ENCODE assay signal across 11 mouse cellular contexts in the genomic region with DNA sequence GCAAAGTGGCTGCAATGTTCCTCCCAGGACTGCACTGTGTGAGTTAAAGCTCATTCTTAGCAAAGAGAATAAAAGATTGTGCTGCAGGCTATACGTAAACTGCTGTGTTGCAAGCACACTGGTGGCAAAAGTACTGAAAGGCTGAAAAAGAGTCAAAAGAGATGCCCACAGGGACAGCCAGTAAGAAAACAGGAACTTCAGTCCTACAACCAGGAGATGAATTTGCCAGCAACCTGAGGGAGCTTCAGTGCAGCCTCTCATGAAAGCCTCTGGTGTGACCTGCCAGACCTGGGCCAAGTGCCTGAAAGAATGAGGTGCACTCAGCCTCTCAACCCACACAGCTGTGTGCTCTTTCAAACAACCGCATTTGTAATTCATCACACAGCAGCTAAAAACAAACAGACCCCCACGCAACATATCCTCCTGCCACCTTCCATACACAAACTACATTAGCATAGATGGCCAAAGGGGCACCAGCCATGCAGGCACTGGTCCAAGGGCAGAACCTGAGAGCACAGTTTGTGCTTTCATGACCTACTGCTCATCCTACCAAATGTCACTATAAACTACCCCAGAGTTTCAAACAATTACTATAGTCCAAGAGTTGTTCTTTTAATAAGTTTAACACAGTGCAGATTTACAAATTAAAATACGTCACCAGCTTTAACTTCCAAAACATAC. TPM values are rescaled to one million over a fixed set of nuclear protein-coding genes. Genes with fewer than 3 reads are reported as not detected.
DNase-seq lines count a peak whose midpoint lies in the region; ATAC-seq lines count a peak whose summit lies in the region.
"Had no signal": no experiment of that assay in that cellular context is flagged by ENCODE, and none has a peak within 500 bp of the region (broad histone marks: within the 10 kb centered on the region; RNA-seq: fewer than 3 reads in every experiment).

No protein-coding gene starts in this region.

- H3K9me3 ChIP-seq in hindbrain, embryonic 10.5 days: no peaks in the 10 kb centered on the region
- H3K9me3 ChIP-seq in hindbrain, embryonic 16.5 days (ENCODE audit: control insufficient read depth, low read length): no peaks in the 10 kb centered on the region
- no peaks in the 10 kb centered on the region for H3K9me3 ChIP-seq in midbrain, embryonic 12.5 days
- H3K9me3 ChIP-seq in midbrain, embryonic 11.5 days (ENCODE audit: control insufficient read depth, low read length): no peaks in the 10 kb centered on the region
- no peaks in the 10 kb centered on the region for H3K9me3 ChIP-seq in limb, embryonic 13.5 days

- H3K4me1 ChIP-seq in hindbrain, embryonic 10.5 days (replicated peaks): peaks cover 16% of the 10 kb centered on the region
- H3K4me1 ChIP-seq in hindbrain, embryonic 16.5 days (ENCODE audit: control insufficient read depth, insufficient read depth, low read depth, low read length): peaks cover 13% of the 10 kb centered on the region
- peaks cover 19% of the 10 kb centered on the region for H3K4me1 ChIP-seq in midbrain, embryonic 12.5 days
- no peaks in the 10 kb centered on the region for H3K4me1 ChIP-seq in midbrain, embryonic 11.5 days (ENCODE audit: control insufficient read depth, insufficient read depth, low read length)
- peaks cover 54% of the 10 kb centered on the region for H3K4me1 ChIP-seq in limb, embryonic 13.5 days

- 0 out of 2 replicates have a peak overlapping the region, but pooled peaks have one; percentile 35 for H3K27ac ChIP-seq in hindbrain, embryonic 10.5 days
- H3K27ac ChIP-seq in hindbrain, embryonic 16.5 days (ENCODE audit: low read depth, low read length): no peak overlapping the region
- 0 out of 2 replicates have a peak overlapping the region, but pooled peaks have one; percentile 20 for H3K27ac ChIP-seq in midbrain, embryonic 12.5 days (replicated peaks)
- H3K27ac ChIP-seq in midbrain, embryonic 11.5 days (ENCODE audit: low read depth, low read length): no peak overlapping the region
- H3K27ac ChIP-seq in limb, embryonic 13.5 days: peak overlapping the region; percentile 33; the same call in 1 of the 2 replicates

- H3K4me3 ChIP-seq in hindbrain, embryonic 10.5 days: no peak overlapping the region
- H3K4me3 ChIP-seq in hindbrain, embryonic 16.5 days (ENCODE audit: low read length): no peak overlapping the region
- no peak overlapping the region for H3K4me3 ChIP-seq in midbrain, embryonic 12.5 days
- no peak overlapping the region for H3K4me3 ChIP-seq in midbrain, embryonic 11.5 days (ENCODE audit: low read depth, low read length)
- H3K4me3 ChIP-seq in limb, embryonic 13.5 days: no peak overlapping the region

- H3K4me2 ChIP-seq in hindbrain, embryonic 16.5 days (ENCODE audit: low read length): no peak overlapping the region
- H3K4me2 ChIP-seq in midbrain, embryonic 12.5 days (replicated peaks): no peak overlapping the region
- H3K4me2 ChIP-seq in midbrain, embryonic 11.5 days: no peak overlapping the region
- H3K4me2 ChIP-seq in limb, embryonic 13.5 days (replicated peaks): no peak overlapping the region

- peaks cover 22% of the 10 kb centered on the region for H3K36me3 ChIP-seq in hindbrain, embryonic 10.5 days
- no peaks in the 10 kb centered on the region for H3K36me3 ChIP-seq in hindbrain, embryonic 16.5 days (ENCODE audit: control insufficient read depth, insufficient read depth, low read length)
- H3K36me3 ChIP-seq in midbrain, embryonic 12.5 days: 0 out of 2 replicates have a peak, but pooled peaks cover 3% of the 10 kb centered on the region
- no peaks in the 10 kb centered on the region for H3K36me3 ChIP-seq in midbrain, embryonic 11.5 days (ENCODE audit: control insufficient read depth, insufficient read depth, low read length)
- peaks cover 9% of the 10 kb centered on the region for H3K36me3 ChIP-seq in limb, embryonic 13.5 days

- WGBS in hindbrain, embryonic 10.5 days: 87% methylated on average over 4 of the region's 4 CpGs
- 54% methylated on average over 4 of the region's 4 CpGs for WGBS in hindbrain, embryonic 16.5 days
- WGBS in midbrain, embryonic 12.5 days: 74% methylated on average over 4 of the region's 4 CpGs
- WGBS in midbrain, embryonic 11.5 days: 84% methylated on average over 4 of the region's 4 CpGs
- WGBS in limb, embryonic 13.5 days: 69% methylated on average over 4 of the region's 4 CpGs

- H3K9ac ChIP-seq in hindbrain, embryonic 16.5 days (ENCODE audit: low read depth, low read length): no peak overlapping the region
- H3K9ac ChIP-seq in midbrain, embryonic 12.5 days (replicated peaks): no peak overlapping the region
- no peak overlapping the region for H3K9ac ChIP-seq in midbrain, embryonic 11.5 days (ENCODE audit: low read length)
- H3K9ac ChIP-seq in limb, embryonic 13.5 days: no peak overlapping the region

- no peak for DNase-seq in hindbrain, embryonic 10.5 days (ENCODE audit: low spot score)
- DNase-seq in midbrain, embryonic 11.5 days (ENCODE audit: low spot score, missing footprints): no peak
- no peak for DNase-seq in layer of hippocampus, adult 9-10 months (ENCODE audit: low spot score)
- DNase-seq in frontal cortex, postnatal 14 days (ENCODE audit: low spot score in 2 of 2): no peak
- DNase-seq: embryo, embryonic 11 days; kidney, adult 11 months; layer of hippocampus, adult 9-11 months; lung, postnatal 14 days had no signal

- no peak for ATAC-seq in hindbrain, embryonic 16.5 days
- ATAC-seq in midbrain, embryonic 12.5 days (ENCODE audit: low FRiP score, low read depth): no peak
- no peak for ATAC-seq in midbrain, embryonic 11.5 days (ENCODE audit: low FRiP score)
- ATAC-seq in limb, embryonic 13.5 days (ENCODE audit: low FRiP score, low read depth): no peak

- no peaks in the 10 kb centered on the region for H3K27me3 ChIP-seq in hindbrain, embryonic 10.5 days (ENCODE audit: insufficient read depth, poor library complexity, severe bottlenecking)
- no peaks in the 10 kb centered on the region for H3K27me3 ChIP-seq in hindbrain, embryonic 16.5 days (replicated peaks; ENCODE audit: control insufficient read depth, insufficient read depth, low read length)
- no peaks in the 10 kb centered on the region for H3K27me3 ChIP-seq in midbrain, embryonic 12.5 days
- H3K27me3 ChIP-seq in midbrain, embryonic 11.5 days (ENCODE audit: control insufficient read depth, insufficient read depth, low read length): no peaks in the 10 kb centered on the region
- no peaks in the 10 kb centered on the region for H3K27me3 ChIP-seq in limb, embryonic 13.5 days

RNA-seq across cellular contexts. Expression of a gene that starts 23.5 kb away (rescaled TPM):
- polyA plus RNA-seq in hindbrain, embryonic 10.5 days (2016; fragmentation: Nextera tagmentation; extraction: Ambion mirVana): 31.4 and 34.3 TPM in 2 replicates
- polyA plus RNA-seq in hindbrain, embryonic 16.5 days (2015; fragmentation: Nextera tagmentation; extraction: Ambion mirVana): 22.9 and 23.5 TPM in 2 replicates
- polyA plus RNA-seq in midbrain, embryonic 12.5 days (2016; fragmentation: Nextera tagmentation; extraction: Ambion mirVana): 64.9 and 66.5 TPM in 2 replicates
- 61.9 and 72.0 TPM in 2 replicates for polyA plus RNA-seq in midbrain, embryonic 11.5 days (2014; fragmentation: Nextera tagmentation; extraction: Ambion mirVana)
- 40.9 and 48.7 TPM in 2 replicates for polyA plus RNA-seq in limb, embryonic 13.5 days (2015; fragmentation: Nextera tagmentation; extraction: Ambion mirVana)

RNA-seq across cellular contexts. Expression of a gene that starts 44.1 kb away (rescaled TPM):
- 56.6 and 58.2 TPM in 2 replicates for polyA plus RNA-seq in hindbrain, embryonic 10.5 days (2016; fragmentation: Nextera tagmentation; extraction: Ambion mirVana)
- 44.6 and 46.5 TPM in 2 replicates for polyA plus RNA-seq in hindbrain, embryonic 16.5 days (2015; fragmentation: Nextera tagmentation; extraction: Ambion mirVana)
- polyA plus RNA-seq in midbrain, embryonic 12.5 days (2016; fragmentation: Nextera tagmentation; extraction: Ambion mirVana): 58.7 and 67.9 TPM in 2 replicates
- polyA plus RNA-seq in midbrain, embryonic 11.5 days (2014; fragmentation: Nextera tagmentation; extraction: Ambion mirVana): 35.9 TPM in 2 replicates
- 40.8 and 41.5 TPM in 2 replicates for polyA plus RNA-seq in limb, embryonic 13.5 days (2015; fragmentation: Nextera tagmentation; extraction: Ambion mirVana)

Comparison
In these comparisons a context has a peak if more than half of its experiments do, and no peak if none do; other contexts are left out.
1. H3K27ac ChIP-seq: peak in hindbrain, embryonic 10.5 days (single experiment), midbrain, embryonic 12.5 days (single experiment) and limb, embryonic 13.5 days (single experiment); none in hindbrain, embryonic 16.5 days (single experiment) and midbrain, embryonic 11.5 days (single experiment).